Mouse (Mus musculus): ENCODE data around the gene Arhgef1.
A peak's percentile ranks its signal among the peaks of the same experiment; 100 is the strongest.

DNA sequence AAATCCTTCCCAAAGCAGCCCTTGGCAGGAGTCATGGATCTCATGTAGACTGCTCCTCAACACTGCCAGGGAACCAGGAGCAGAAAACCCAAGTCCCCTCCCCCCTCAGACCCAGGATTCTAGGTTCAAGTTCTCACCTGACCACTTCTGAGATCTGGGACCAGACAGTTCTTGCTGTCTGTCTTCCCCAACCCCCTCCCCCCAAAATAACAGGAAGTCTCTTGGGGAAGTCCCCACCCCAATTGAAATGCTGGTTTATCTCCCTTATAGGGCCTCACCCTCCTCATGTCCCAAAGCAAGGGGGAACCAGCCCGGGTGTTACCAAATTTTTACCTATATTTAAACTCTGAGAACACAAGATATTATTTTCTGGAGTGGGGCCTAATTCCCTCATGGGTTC, 870 bp upstream of the Arhgef1 start:
- TF ChIP-seq POLR2A (IDR thresholded peaks at IDR 0.05; ENCODE audit: low read depth, low read length) (peak; percentile 17; the same call in 1 of the 2 replicates), CTCF (IDR thresholded peaks at IDR 0.05; ENCODE audit: extremely low read depth, insufficient read depth, insufficient read length, insufficient replicate concordance) (no peak)
